ENCODE assay signal across 18 mouse cellular contexts in the genomic region with DNA sequence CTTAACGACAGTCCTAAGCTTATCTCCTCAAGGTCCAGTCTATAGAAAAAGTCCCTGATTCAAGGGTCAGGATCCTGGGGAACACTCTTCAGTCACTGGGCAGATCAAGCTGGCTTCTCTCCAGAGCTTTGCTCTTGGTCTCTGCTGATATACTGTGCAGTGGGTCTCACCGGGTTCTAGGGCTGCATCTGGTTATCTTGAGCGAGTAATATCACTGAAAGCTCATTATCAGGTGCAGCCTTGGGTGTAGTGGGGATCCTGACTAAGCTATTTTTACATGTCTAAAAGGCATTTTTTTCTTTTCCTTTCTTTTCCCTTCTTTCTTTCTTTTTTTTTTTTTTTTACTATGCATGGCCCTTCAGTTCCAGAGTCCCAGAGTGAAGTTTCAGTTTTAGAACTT.
DNase-seq lines count a peak whose midpoint lies in the region; ATAC-seq lines count a peak whose summit lies in the region.
"Had no signal": no experiment of that assay in that cellular context is flagged by ENCODE, and none has a peak within 500 bp of the region (broad histone marks: within the 10 kb centered on the region; RNA-seq: fewer than 3 reads in every experiment).

No protein-coding gene starts in this region.

- intact Hi-C loops in heart, postnatal 10 days (cut with DNase I) = no loop called here

- peak; percentile 63 for DNase-seq in c-Kit-negative CD71-positive TER-119-positive erythroid progenitor cells, embryonic 14.5 days (ENCODE audit: low read depth, low spot score)
- peak; percentile 80 for DNase-seq in liver, embryonic 13.5 days
- peak; percentile 42 to 63 for DNase-seq in spleen, postnatal 14 days (ENCODE audit: low spot score in 2 of 2)
- DNase-seq in kidney, postnatal 36 days = no peak
- no peak for DNase-seq in gastrocnemius, adult 8-10 months (ENCODE audit: low spot score in 2 of 2)
- no peak for DNase-seq in heart, postnatal 10 days
- DNase-seq: cerebellum, adult 11 months; cerebellum, postnatal 36 days; gastrocnemius, postnatal 36 days; kidney, adult 9 months; kidney, postnatal 4 days; lung, postnatal 10 days; thymus, postnatal 14 days had no signal

- no peaks in the 10 kb centered on the region for H3K9me3 ChIP-seq in liver, embryonic 13.5 days (replicated peaks)
- H3K9me3 ChIP-seq: embryonic facial prominence, embryonic 12.5 days; heart, embryonic 13.5 days; limb, embryonic 15.5 days had no signal

- WGBS in liver, embryonic 13.5 days (ENCODE audit: insufficient replicate concordance) = 22% methylated on average over 3 of the region's 3 CpGs

- H3K36me3 ChIP-seq in liver, embryonic 13.5 days = no peaks in the 10 kb centered on the region
- H3K36me3 ChIP-seq: embryonic facial prominence, embryonic 12.5 days; heart, embryonic 13.5 days; limb, embryonic 15.5 days had no signal

- H3K4me2 ChIP-seq in liver, embryonic 13.5 days = peak overlapping the region; percentile 51
- H3K4me2 ChIP-seq: embryonic facial prominence, embryonic 12.5 days; heart, embryonic 13.5 days; limb, embryonic 15.5 days had no signal

- peak; percentile 81 for ATAC-seq in common myeloid progenitor, adult 5-6 weeks (replicated peaks; ENCODE audit: low read depth, poor library complexity, severe bottlenecking)
- ATAC-seq in liver, embryonic 13.5 days (ENCODE audit: low read depth) = peak; percentile 100
- ATAC-seq: hindbrain, postnatal 0 days had no signal

- H3K9ac ChIP-seq in liver, embryonic 13.5 days = no peak overlapping the region
- H3K9ac ChIP-seq: embryonic facial prominence, embryonic 12.5 days; heart, embryonic 13.5 days; limb, embryonic 15.5 days had no signal

- peak overlapping the region; percentile 64 for H3K27ac ChIP-seq in liver, embryonic 13.5 days
- H3K27ac ChIP-seq: embryonic facial prominence, embryonic 12.5 days; heart, embryonic 13.5 days; hindbrain, postnatal 0 days; limb, embryonic 15.5 days had no signal

- H3K4me1 ChIP-seq in liver, embryonic 13.5 days (replicated peaks) = peaks cover 55% of the 10 kb centered on the region
- H3K4me1 ChIP-seq: embryonic facial prominence, embryonic 12.5 days; limb, embryonic 15.5 days had no signal

- H3K4me3 ChIP-seq in liver, embryonic 13.5 days (replicated peaks) = no peak overlapping the region
- H3K4me3 ChIP-seq: embryonic facial prominence, embryonic 12.5 days; heart, embryonic 13.5 days; limb, embryonic 15.5 days had no signal

- peaks cover 5% of the 10 kb centered on the region; the same call in 1 of the 2 replicates for H3K27me3 ChIP-seq in liver, embryonic 13.5 days
- H3K27me3 ChIP-seq: embryonic facial prominence, embryonic 12.5 days; heart, embryonic 13.5 days; limb, embryonic 15.5 days had no signal

Comparison
In these comparisons a context has a peak if more than half of its experiments do, and no peak if none do; other contexts are left out.
1. DNase-seq: peak in c-Kit-negative CD71-positive TER-119-positive erythroid progenitor cells, embryonic 14.5 days (single experiment), liver, embryonic 13.5 days (single experiment) and spleen, postnatal 14 days (2 of 2); none in kidney, postnatal 36 days (0 of 2), gastrocnemius, adult 8-10 months (0 of 2) and heart, postnatal 10 days (0 of 2).